Mouse (Mus musculus) E14TG2a.4 (cell line): ENCODE data around the gene Cypt15.
"Not testable (repeated sequence)": the region's sequence is repeated elsewhere in the genome, so short reads cannot be mapped to it uniquely, and the experiment has no call there.

Experiments used
- H3K27me3 ChIP-seq: 2 replicates; pipeline ENCODE4 v1.6.1; 2014; ENCODE audit warnings: low read length, control low read depth; ENCODE audit not compliant: insufficient read depth
- H3K36me3 ChIP-seq: 2 replicates; pipeline ENCODE4 v1.6.1; 2014; ENCODE audit warnings: low read length, control low read depth; ENCODE audit not compliant: insufficient read depth
- H3K4me1 ChIP-seq: replicated peaks from 2 replicates; pipeline ENCODE4 v1.6.1; 2014; ENCODE audit warnings: low read depth, low read length, control low read depth
- H3K4me3 ChIP-seq: replicated peaks from 2 replicates; pipeline ENCODE4 v1.5.1; 2014; ENCODE audit warnings: mild to moderate bottlenecking, low read length
- H3K9me3 ChIP-seq: 2 replicates; pipeline ENCODE4 v1.6.1; 2014; ENCODE audit warnings: low read length, control low read depth
- CTCF ChIP-seq: conservative IDR thresholded peaks from 2 replicates; pipeline ENCODE4 v1.5.1; 2014; ENCODE audit warnings: low read length
- NANOG ChIP-seq: IDR thresholded peaks from 2 replicates; pipeline ENCODE4 v1.6.1; 2014; ENCODE audit warnings: borderline replicate concordance, low read length, mixed read lengths
- POU5F1 ChIP-seq: IDR thresholded peaks from 2 replicates; pipeline ENCODE4 v1.6.1; 2014; ENCODE audit warnings: low read length, borderline replicate concordance

The Cypt15 gene

DNA sequence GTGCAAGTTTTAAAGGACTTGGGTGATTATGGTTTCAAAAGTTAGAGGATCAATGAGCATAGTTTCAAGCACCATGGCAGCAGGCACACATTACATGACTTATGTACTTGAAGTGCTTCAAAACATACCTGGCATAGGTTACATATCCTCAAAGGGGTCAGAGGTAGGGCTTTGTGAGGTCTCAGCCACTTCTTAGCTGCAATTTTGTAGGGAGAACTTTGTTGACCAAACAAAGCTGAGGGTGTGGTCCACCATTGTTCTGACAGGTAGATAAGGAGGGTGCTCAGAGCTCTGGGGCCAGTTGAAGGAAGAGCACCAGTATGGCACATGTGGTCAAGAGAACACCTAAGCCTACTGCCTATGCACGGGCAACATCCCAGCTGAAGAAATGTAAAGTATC, at the start of gene Cypt15:
Cypt15 (plus strand) TSS at position 301 of the 400 bp plus-strand sequence.
- not testable (repeated sequence) for H3K36me3 ChIP-seq, H3K9me3 ChIP-seq, H3K4me1 ChIP-seq, H3K4me3 ChIP-seq, H3K27me3 ChIP-seq

DNA sequence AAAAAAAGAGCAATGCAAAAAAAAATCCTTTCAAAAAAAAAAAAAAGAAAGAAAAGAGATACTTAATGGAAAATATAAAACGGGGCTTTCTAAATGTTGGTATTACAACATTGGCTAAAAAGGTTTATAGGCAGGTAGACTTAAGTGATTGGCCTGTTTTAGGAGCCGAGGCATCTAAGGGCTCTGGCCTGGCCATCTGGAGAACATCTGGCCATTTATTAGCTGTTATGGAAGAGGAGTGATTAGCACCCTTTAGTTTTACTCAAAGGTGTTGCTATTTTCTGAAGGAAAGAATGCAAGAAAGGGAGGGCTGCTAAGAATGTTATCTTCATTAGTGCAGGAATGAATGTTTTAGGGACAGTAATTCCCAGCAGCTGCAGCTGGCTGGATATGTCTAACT, 24.9 kb downstream of the Cypt15 start:
- no peaks in the 10 kb centered on the region for H3K27me3 ChIP-seq
- H3K36me3 ChIP-seq, result no peaks in the 10 kb centered on the region
- H3K4me1 ChIP-seq, result no peaks in the 10 kb centered on the region
- no peak for TF ChIP-seq CTCF
- no peak for TF ChIP-seq NANOG
- no peak for TF ChIP-seq POU5F1
- H3K9me3 ChIP-seq, result no peaks in the 10 kb centered on the region
- H3K4me3 ChIP-seq, result no peak overlapping the region

DNA sequence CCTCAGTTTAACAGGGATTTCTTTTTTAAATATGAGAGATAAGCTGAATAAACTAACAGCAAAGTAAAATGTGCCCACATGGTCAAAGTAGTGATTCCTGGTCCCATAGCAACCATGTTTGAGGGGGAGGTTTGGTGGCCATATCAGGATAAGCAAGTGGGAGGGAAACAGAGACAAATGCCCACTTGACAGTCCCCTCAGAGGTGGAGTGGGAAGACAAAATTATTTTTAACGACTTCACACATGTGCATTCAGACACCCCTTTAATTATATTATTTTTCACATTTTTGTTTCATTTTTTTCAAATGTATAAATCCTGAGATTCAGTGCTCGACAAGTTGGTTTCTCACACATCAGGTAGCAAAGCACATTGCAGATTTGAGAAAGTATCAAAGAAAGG, 32.8 kb downstream of the Cypt15 start:
- no peaks in the 10 kb centered on the region for H3K9me3 ChIP-seq
- no peaks in the 10 kb centered on the region for H3K36me3 ChIP-seq
- no peak overlapping the region for H3K4me3 ChIP-seq
- no peaks in the 10 kb centered on the region for H3K4me1 ChIP-seq
- no peaks in the 10 kb centered on the region for H3K27me3 ChIP-seq
- TF ChIP-seq POU5F1 (no peak), NANOG (no peak), CTCF (no peak)

DNA sequence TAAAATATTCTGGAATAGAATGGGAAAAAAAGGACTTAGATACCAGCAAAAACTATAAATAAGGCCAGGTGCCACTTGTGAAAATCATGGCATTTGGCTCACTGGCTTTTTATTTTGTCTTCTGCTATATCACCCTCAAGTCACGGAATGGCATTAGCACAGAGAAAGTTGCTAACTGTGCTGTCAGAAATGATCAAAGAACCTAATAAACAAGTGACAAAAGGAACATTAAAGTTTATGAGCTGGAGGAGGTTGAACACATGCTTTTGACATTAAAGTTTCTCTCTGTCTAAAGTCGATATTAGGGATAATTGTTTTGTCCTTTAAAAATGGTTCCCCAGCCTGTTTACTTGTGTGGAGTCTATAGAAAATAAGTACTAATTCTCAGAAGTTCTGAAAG, 37.7 kb downstream of the Cypt15 start:
- no peaks in the 10 kb centered on the region for H3K9me3 ChIP-seq
- H3K4me1 ChIP-seq, result no peaks in the 10 kb centered on the region
- no peak overlapping the region for H3K4me3 ChIP-seq
- H3K27me3 ChIP-seq, result no peaks in the 10 kb centered on the region
- TF ChIP-seq POU5F1, result no peak
- TF ChIP-seq NANOG, result no peak
- no peaks in the 10 kb centered on the region for H3K36me3 ChIP-seq
